Mouse (Mus musculus) small intestine, adult 10 weeks (tissue): ENCODE measurements around the gene Olfr1313. TPM values are rescaled to one million over a fixed set of nuclear protein-coding genes. Genes with fewer than 3 reads are reported as not detected.

Experiments
- polyA plus RNA-seq: library from polyadenylated mRNA; stranded (reverse); fragments of 350-450 nt; fragmentation: Illumina TruSeq; extraction: RNeasy Lipid Tissue Mini Kit (QIAGEN cat#74804); gene quantifications from one replicate; pipeline ENCODE4 v1.2.3, GENCODE M21; 2014; ENCODE audit warnings: low replicate concordance

Gene Olfr1313
- not detected for polyA plus RNA-seq

DNA sequence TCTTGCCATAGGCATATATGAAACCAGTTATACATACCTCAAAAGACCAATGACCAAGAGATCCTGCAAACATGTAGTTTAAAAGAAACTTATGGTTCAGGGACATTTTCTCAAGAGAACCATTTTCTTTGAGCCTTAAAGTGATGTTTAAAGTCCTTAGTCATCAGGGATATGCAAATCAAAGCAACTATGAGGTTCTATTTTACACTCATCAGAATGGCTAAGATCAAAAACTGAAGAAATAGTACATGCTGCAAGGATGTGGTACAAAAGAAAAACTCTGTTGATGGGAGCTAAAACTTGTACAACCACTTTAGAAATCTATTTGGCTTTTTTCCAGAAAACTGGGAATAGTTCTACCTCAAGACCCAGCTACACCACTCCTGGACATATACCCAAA lies at the start of gene Olfr1313:
Olfr1313 (minus strand) TSS at position 101 of the 400 bp plus-strand sequence.

DNA sequence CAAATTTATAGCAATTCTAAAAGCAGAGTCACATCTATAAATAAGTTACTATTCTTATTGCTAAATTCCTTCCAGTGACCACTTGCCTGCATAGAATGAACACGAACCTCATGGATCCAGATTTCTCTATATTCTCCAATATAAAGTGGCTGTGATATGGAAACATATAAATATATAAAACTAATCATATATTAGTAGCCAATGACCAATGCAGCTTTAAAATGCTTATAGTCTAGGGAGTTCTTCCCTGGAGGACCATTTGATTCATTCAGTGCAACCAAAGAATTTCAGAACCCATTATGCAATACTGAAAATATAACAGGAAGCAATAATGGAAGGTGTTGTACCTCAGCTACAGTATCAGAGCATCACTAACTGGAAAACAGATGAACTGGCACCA lies 37.7 kb upstream of the Olfr1313 start, which contains the start of gene Olfr1315-ps1:
Olfr1315-ps1 (minus strand) TSS at position 101 of the 400 bp plus-strand sequence.

DNA sequence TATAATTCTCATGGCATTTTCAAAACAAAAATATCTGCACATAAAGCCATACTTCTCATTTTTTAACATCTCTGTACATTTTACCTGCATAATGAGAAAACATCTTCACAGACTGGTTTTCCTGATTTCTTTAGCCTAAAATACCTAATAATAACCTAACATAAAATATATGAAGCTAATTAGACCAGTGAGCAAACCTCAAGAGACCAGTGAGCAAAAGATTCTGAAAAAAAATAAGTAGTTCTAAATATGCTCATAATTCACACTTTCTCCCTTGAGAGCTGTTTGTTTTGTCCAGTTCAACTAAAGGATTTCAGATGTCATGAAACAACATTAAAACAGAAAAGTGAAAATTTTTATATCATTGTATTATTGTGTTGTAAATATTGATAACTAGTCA lies 19.0 kb upstream of the Olfr1313 start, which contains the start of gene Olfr1314:
Olfr1314 (minus strand) TSS at position 101 of the 400 bp plus-strand sequence.

DNA sequence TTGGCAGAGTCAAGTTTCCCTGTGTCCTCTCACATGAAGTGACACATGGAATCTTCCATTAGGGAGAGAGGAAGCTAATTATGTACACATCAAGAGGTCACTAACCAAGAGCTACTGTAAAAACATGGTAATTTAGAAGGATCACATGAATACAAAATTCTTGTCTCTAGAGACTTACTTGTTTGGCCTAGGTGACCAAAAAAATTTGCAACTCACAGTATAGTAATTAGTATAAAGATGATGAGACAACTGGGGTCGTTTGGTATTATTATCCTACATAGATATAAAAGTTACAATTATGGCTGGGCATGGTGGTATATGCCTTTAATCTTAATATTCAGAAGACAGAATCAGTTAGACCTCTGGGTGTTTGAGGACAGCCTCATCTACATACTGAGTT lies 27.5 kb downstream of the Olfr1313 start, which contains the start of gene Olfr1312:
Olfr1312 (minus strand) TSS at position 101 of the 400 bp plus-strand sequence.

DNA sequence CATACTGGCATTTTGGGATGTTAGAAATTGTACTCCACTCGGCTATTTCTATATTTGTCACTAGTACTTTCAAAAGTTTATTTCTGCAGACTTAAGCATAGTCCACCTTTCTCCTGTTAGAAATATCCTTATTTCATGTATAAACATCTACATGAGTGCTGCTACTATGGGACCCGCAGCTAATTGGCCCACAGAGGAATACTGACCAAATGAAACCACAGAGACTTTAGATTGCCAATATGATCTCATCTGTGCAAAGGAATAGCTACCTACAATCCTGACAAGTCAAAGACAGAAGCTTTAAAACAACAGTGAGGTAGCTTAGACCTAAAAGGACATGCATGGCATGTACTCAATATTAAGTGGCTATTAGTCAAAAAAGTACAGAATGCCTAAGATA lies 53.3 kb downstream of the Olfr1313 start, which contains the start of gene Olfr1311:
Olfr1311 (minus strand) TSS at position 101 of the 400 bp plus-strand sequence.

Other genes with a start within 250 kb of the Olfr1313 start
- not detected for gene Olfr1305, start 200.7 kb downstream of the Olfr1313 start, polyA plus RNA-seq
- not detected for gene Olfr1306, start 161.6 kb downstream of the Olfr1313 start, polyA plus RNA-seq
- not detected for gene Olfr1307, start 128.4 kb downstream of the Olfr1313 start, polyA plus RNA-seq
- not detected for gene Olfr1308, start 112.9 kb downstream of the Olfr1313 start, polyA plus RNA-seq
- gene Olfr1309, start 87.6 kb downstream of the Olfr1313 start, polyA plus RNA-seq = not detected
- gene Olfr1310, start 65.1 kb downstream of the Olfr1313 start, polyA plus RNA-seq = not detected
- gene Olfr1311, start 53.4 kb downstream of the Olfr1313 start, polyA plus RNA-seq = not detected
- gene Olfr1312, start 27.6 kb downstream of the Olfr1313 start, polyA plus RNA-seq = not detected
- gene Olfr1314, start 18.9 kb upstream of the Olfr1313 start, polyA plus RNA-seq = not detected
- gene Olfr1315-ps1, start 37.6 kb upstream of the Olfr1313 start, polyA plus RNA-seq = not detected
- not detected for gene Olfr1316, start 57.1 kb upstream of the Olfr1313 start, polyA plus RNA-seq
- gene Olfr1317, start 62.5 kb upstream of the Olfr1313 start, polyA plus RNA-seq = not detected
- gene Olfr1318, start 76.4 kb upstream of the Olfr1313 start, polyA plus RNA-seq = not detected
- not detected for gene Lpcat4, start 161.6 kb upstream of the Olfr1313 start, polyA plus RNA-seq
- not detected for gene Nutm1, start 181.4 kb upstream of the Olfr1313 start, polyA plus RNA-seq
- 12.3 TPM for gene Nop10, start 184.1 kb upstream of the Olfr1313 start, polyA plus RNA-seq
- gene Slc12a6, start 188.0 kb upstream of the Olfr1313 start, polyA plus RNA-seq = 97.3 TPM
- gene Gm21985, start 188.5 kb upstream of the Olfr1313 start, polyA plus RNA-seq = not detected